ENCODE assay signal across 29 mouse cellular contexts in the genomic region with DNA sequence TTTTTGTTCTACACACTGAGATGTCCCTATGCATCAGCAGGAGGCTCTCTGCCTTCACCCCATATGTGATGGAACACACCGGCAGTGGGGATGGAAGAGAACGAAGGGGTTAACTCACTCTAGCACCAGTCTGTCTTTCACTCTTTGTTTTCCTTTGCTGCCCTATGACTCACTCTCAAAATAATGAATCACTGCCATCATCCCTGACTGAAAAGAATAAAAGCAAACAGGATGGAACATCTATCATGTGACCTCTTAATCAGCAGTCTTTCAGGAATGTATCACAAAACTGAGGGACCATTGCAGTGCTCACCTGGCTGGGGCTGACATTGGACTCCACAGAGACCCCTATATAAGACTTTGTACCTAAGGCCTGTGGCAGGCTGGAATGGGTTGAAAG. TPM values are rescaled to one million over a fixed set of nuclear protein-coding genes. Genes with fewer than 3 reads are reported as not detected.
DNase-seq lines count a peak whose midpoint lies in the region; ATAC-seq and TF ChIP-seq lines count a peak whose summit lies in the region.
"Had no signal": no experiment of that assay in that cellular context is flagged by ENCODE, and none has a peak within 500 bp of the region (broad histone marks: within the 10 kb centered on the region; RNA-seq: fewer than 3 reads in every experiment).

No protein-coding gene starts in this region.

- DNase-seq in 416B (ENCODE audit: low read depth) = peak; percentile 34
- peak; percentile 91 for DNase-seq in Muller cell, postnatal 12 days (ENCODE audit: inconsistent ontology term)
- DNase-seq in spleen, postnatal 36 days (ENCODE audit: low spot score in 2 of 2) = no peak
- DNase-seq in cerebellum, postnatal 4 days (ENCODE audit: low spot score in 2 of 2) = no peak
- DNase-seq: adrenal gland, postnatal 14 days; cerebellum, adult 11 months; cerebellum, adult 9-10 months; forebrain, postnatal 0 days; heart, postnatal 4 days; kidney, adult 2 months; kidney, postnatal 4 days; lung, adult 18-20 months; lung, postnatal 4 days; right cerebral cortex, postnatal 25 days; thymus, adult 18-20 months; thymus, postnatal 25 days had no signal

- H3K9me3 ChIP-seq in intestine, embryonic 15.5 days = no peaks in the 10 kb centered on the region
- no peaks in the 10 kb centered on the region for H3K9me3 ChIP-seq in intestine, postnatal 0 days (ENCODE audit: control insufficient read depth)
- H3K9me3 ChIP-seq: forebrain, embryonic 12.5 days; hindbrain, embryonic 13.5 days; limb, embryonic 13.5 days; liver, embryonic 12.5 days; megakaryocyte, embryonic 14.5 days; midbrain, embryonic 13.5 days had no signal

- H3K27ac ChIP-seq in intestine, embryonic 15.5 days = no peak overlapping the region
- H3K27ac ChIP-seq in intestine, postnatal 0 days (ENCODE audit: low read depth, low read length) = no peak overlapping the region
- H3K27ac ChIP-seq: forebrain, embryonic 12.5 days; hindbrain, embryonic 13.5 days; kidney, postnatal 0 days; limb, embryonic 13.5 days; liver, embryonic 12.5 days; midbrain, embryonic 13.5 days had no signal

- no peak for TF ChIP-seq CTCF in intestine, postnatal 0 days (IDR thresholded peaks at IDR 0.05; ENCODE audit: low read depth)

- H3ac ChIP-seq in myocyte (ENCODE audit: control insufficient read depth, insufficient read length) = no peak overlapping the region

- 0 out of 2 replicates have a peak, but pooled peaks cover 7% of the 10 kb centered on the region for H3K27me3 ChIP-seq in intestine, embryonic 15.5 days (replicated peaks)
- H3K27me3 ChIP-seq in intestine, postnatal 0 days (replicated peaks; ENCODE audit: control insufficient read depth, insufficient read depth, low read length) = no peaks in the 10 kb centered on the region
- H3K27me3 ChIP-seq in myocyte (ENCODE audit: control insufficient read depth, insufficient read depth, insufficient read length) = no peaks in the 10 kb centered on the region

- no peak overlapping the region for H3K9ac ChIP-seq in intestine, embryonic 15.5 days
- no peak overlapping the region for H3K9ac ChIP-seq in intestine, postnatal 0 days (ENCODE audit: low read depth, low read length)
- H3K9ac ChIP-seq: forebrain, embryonic 12.5 days; forebrain, postnatal 0 days; hindbrain, embryonic 13.5 days; limb, embryonic 13.5 days; liver, embryonic 12.5 days; midbrain, embryonic 13.5 days had no signal

- TF ChIP-seq POLR2A in myocyte (IDR thresholded peaks at IDR 0.05; ENCODE audit: insufficient read length, low read depth) = no peak

- no peaks in the 10 kb centered on the region for H3K4me1 ChIP-seq in intestine, embryonic 15.5 days (replicated peaks)
- H3K4me1 ChIP-seq in intestine, postnatal 0 days (replicated peaks; ENCODE audit: control insufficient read depth, insufficient read depth, low read length) = no peaks in the 10 kb centered on the region; the same call in 1 of the 2 replicates
- H3K4me1 ChIP-seq: forebrain, embryonic 12.5 days; hindbrain, embryonic 13.5 days; limb, embryonic 13.5 days; liver, embryonic 12.5 days; megakaryocyte, embryonic 14.5 days; midbrain, embryonic 13.5 days had no signal

- H3K4me2 ChIP-seq in intestine, embryonic 15.5 days (replicated peaks) = no peak overlapping the region
- H3K4me2 ChIP-seq in intestine, postnatal 0 days (replicated peaks; ENCODE audit: low read depth) = no peak overlapping the region
- H3K4me2 ChIP-seq in myocyte (ENCODE audit: low read depth) = peak overlapping the region; percentile 47
- H3K4me2 ChIP-seq: forebrain, embryonic 12.5 days; heart, embryonic 11.5 days; hindbrain, embryonic 13.5 days; limb, embryonic 13.5 days; liver, embryonic 12.5 days; midbrain, embryonic 13.5 days had no signal

- no peaks in the 10 kb centered on the region for H3K36me3 ChIP-seq in intestine, embryonic 15.5 days
- H3K36me3 ChIP-seq in intestine, postnatal 0 days (ENCODE audit: control insufficient read depth, insufficient read depth) = no peaks in the 10 kb centered on the region
- H3K36me3 ChIP-seq in myocyte (ENCODE audit: control insufficient read depth, insufficient read depth) = no peaks in the 10 kb centered on the region
- H3K36me3 ChIP-seq: forebrain, embryonic 12.5 days; hindbrain, embryonic 13.5 days; limb, embryonic 13.5 days; liver, embryonic 12.5 days; midbrain, embryonic 13.5 days had no signal

- no peak overlapping the region for H3K4me3 ChIP-seq in intestine, embryonic 15.5 days (replicated peaks)
- H3K4me3 ChIP-seq in intestine, postnatal 0 days (ENCODE audit: low read depth, low read length) = no peak overlapping the region
- H3K4me3 ChIP-seq in myocyte = no peak overlapping the region
- H3K4me3 ChIP-seq: erythroblast, embryonic 14.5 days; forebrain, embryonic 12.5 days; hindbrain, embryonic 13.5 days; limb, embryonic 13.5 days; liver, embryonic 12.5 days; megakaryocyte, embryonic 14.5 days; midbrain, embryonic 13.5 days had no signal

- no peaks in the 10 kb centered on the region for H3K79me2 ChIP-seq in myocyte (ENCODE audit: control insufficient read depth, insufficient read depth)

- ATAC-seq in intestine, embryonic 15.5 days = peak; percentile 28; the same call in 1 of the 2 replicates
- no peak for ATAC-seq in intestine, postnatal 0 days
- ATAC-seq: forebrain, postnatal 0 days; liver, embryonic 12.5 days; lung, postnatal 0 days; midbrain, embryonic 13.5 days had no signal

- 77% methylated on average over 2 of the region's 2 CpGs for WGBS in intestine, embryonic 15.5 days
- WGBS in intestine, postnatal 0 days = 69% methylated on average over 2 of the region's 2 CpGs

TF ChIP-seq in myocyte, 11 proteins besides CTCF, POLR2A, EP300 and RAD21:
- TF ChIP-seq E2F4 (IDR thresholded peaks at IDR 0.05; ENCODE audit: insufficient read depth) (no peak), USF1 (IDR thresholded peaks at IDR 0.05; ENCODE audit: low read depth) (peak; percentile 86)

RNA-seq across cellular contexts. Expression of gene Bloc1s6, which starts 6.8 kb away (rescaled TPM):
- polyA plus RNA-seq in intestine, embryonic 15.5 days (2015; fragmentation: Nextera tagmentation; extraction: Ambion mirVana) = 46.8 and 46.9 TPM in 2 replicates
- polyA plus RNA-seq in intestine, postnatal 0 days (2015; fragmentation: Nextera tagmentation; extraction: Ambion mirVana) = 34.6 and 38.3 TPM in 2 replicates
- 16.0 TPM for polyA plus RNA-seq in myocyte (2012; fragmentation: generic; extraction: Trizol)

RNA-seq across cellular contexts. Expression of gene Slc30a4, which starts 29.0 kb away (rescaled TPM):
- 10.2 and 10.8 TPM in 2 replicates for polyA plus RNA-seq in intestine, embryonic 15.5 days (2015; fragmentation: Nextera tagmentation; extraction: Ambion mirVana)
- polyA plus RNA-seq in intestine, postnatal 0 days (2015; fragmentation: Nextera tagmentation; extraction: Ambion mirVana) = 13.4 and 13.7 TPM in 2 replicates
- polyA plus RNA-seq in myocyte (2012; fragmentation: generic; extraction: Trizol) = 17.7 TPM
- polyA plus RNA-seq: erythroblast, embryonic 14.5 days had no signal

RNA-seq across cellular contexts. Expression of gene Sqor, which starts 33.6 kb away (rescaled TPM):
- polyA plus RNA-seq in intestine, embryonic 15.5 days (2015; fragmentation: Nextera tagmentation; extraction: Ambion mirVana) = 25.7 and 27.3 TPM in 2 replicates
- polyA plus RNA-seq in intestine, postnatal 0 days (2015; fragmentation: Nextera tagmentation; extraction: Ambion mirVana) = 58.3 and 62.2 TPM in 2 replicates
- 6.9 TPM for polyA plus RNA-seq in myocyte (2012; fragmentation: generic; extraction: Trizol)

Comparison
In these comparisons a context has a peak if more than half of its experiments do, and no peak if none do; other contexts are left out.
1. DNase-seq: peak in 416B (single experiment) and Muller cell, postnatal 12 days (single experiment); none in spleen, postnatal 36 days (0 of 2) and cerebellum, postnatal 4 days (0 of 2).